Mouse (Mus musculus) CD8-positive naive resting alpha-beta T cell, adult 2 months (primary cell): Measurements from ENCODE around the gene Lrsam1.

Source experiments
- DNase-seq, 2 experiments: peaks; one replicate each; pipeline ENCODE4 v3.0.0; 2022; ENCODE audit warnings: low read depth in 2 of 2, low spot score in 2 of 2

The Lrsam1 gene

GRCm38 (mm10) chr2:32895606-32896106 is 65.8 kb downstream of the Lrsam1 start:
- DNase-seq = no peak

GRCm38 (mm10) chr2:32894097-32894496 is 67.3 kb downstream of the Lrsam1 start:
- DNase-seq = no peak

GRCm38 (mm10) chr2:32892490-32892889 is 68.9 kb downstream of the Lrsam1 start:
- no peak for DNase-seq

- no peak for DNase-seq
These were observed 70.1 kb downstream of the Lrsam1 start for GRCm38 (mm10) chr2:32891278-32891677.

- peak; percentile 49 to 66 for DNase-seq
These were observed 71.1 kb downstream of the Lrsam1 start for GRCm38 (mm10) chr2:32890280-32890679.

- no peak for DNase-seq
These were observed 72.9 kb downstream of the Lrsam1 start for GRCm38 (mm10) chr2:32888551-32888950.

GRCm38 (mm10) chr2:32888029-32888428 is 73.4 kb downstream of the Lrsam1 start:
- no peak for DNase-seq

GRCm38 (mm10) chr2:32884745-32885144 is 76.7 kb downstream of the Lrsam1 start:
- DNase-seq = no peak

- no peak for DNase-seq
These were observed 79.0 kb downstream of the Lrsam1 start for GRCm38 (mm10) chr2:32882283-32883043.

- DNase-seq = no peak
These were observed 79.7 kb downstream of the Lrsam1 start for GRCm38 (mm10) chr2:32881723-32882122.

- no peak for DNase-seq
These were observed 80.4 kb downstream of the Lrsam1 start for GRCm38 (mm10) chr2:32881054-32881453.

- no peak for DNase-seq
These were observed 81.8 kb downstream of the Lrsam1 start for GRCm38 (mm10) chr2:32879593-32879992.

GRCm38 (mm10) chr2:32878396-32878795 is 83.0 kb downstream of the Lrsam1 start:
- no peak for DNase-seq

GRCm38 (mm10) chr2:32877761-32878393 is 83.5 kb downstream of the Lrsam1 start:
- no peak for DNase-seq

- no peak for DNase-seq
These were observed 84.1 kb downstream of the Lrsam1 start for GRCm38 (mm10) chr2:32877303-32877702.

GRCm38 (mm10) chr2:32876490-32877302 is 84.7 kb downstream of the Lrsam1 start:
- no peak for DNase-seq

- peak in 1 of 2 experiments; percentile 39 for DNase-seq
These were observed 85.5 kb downstream of the Lrsam1 start, which contains the start of gene Fam129b for GRCm38 (mm10) chr2:32875675-32876489. Fam129b (plus strand) TSS chr2:32876114.
